Mouse (Mus musculus) embryonic facial prominence, embryonic 12.5 days (tissue): Measurements from ENCODE around the gene Utp3. TPM values are rescaled to one million over a fixed set of nuclear protein-coding genes. Genes with fewer than 3 reads are reported as not detected.

ENCODE experiments used
- ATAC-seq: fragments of 200-750 bp; cut with Nextera tagmentation; 2 replicates; pipeline ENCODE4 v1.8.0; 2017; ENCODE audit not compliant: insufficient number of reproducible peaks, insufficient read depth, low FRiP score, low TSS enrichment
- H3K27ac ChIP-seq: fragments of 300-500 bp; sonication (generic); 2 replicates; pipeline ENCODE4 v1.5.1; 2016; ENCODE audit warnings: mild to moderate bottlenecking
- H3K27me3 ChIP-seq: fragments of 300-500 bp; sonication (generic); 2 replicates; pipeline ENCODE4 v1.6.1; 2016; ENCODE audit warnings: mild to moderate bottlenecking, moderate library complexity
- H3K36me3 ChIP-seq: fragments of 300-500 bp; sonication (generic); 2 replicates; pipeline ENCODE4 v1.6.1; 2016; ENCODE audit warnings: mild to moderate bottlenecking
- H3K4me1 ChIP-seq: fragments of 300-500 bp; sonication (generic); 2 replicates; pipeline ENCODE4 v1.6.1; 2016
- H3K4me2 ChIP-seq: fragments of 300-500 bp; sonication (generic); replicated peaks from 2 replicates; pipeline ENCODE4 v1.6.1; 2016; ENCODE audit warnings: mild to moderate bottlenecking, moderate library complexity
- H3K4me3 ChIP-seq: fragments of 300-500 bp; sonication (generic); 2 replicates; pipeline ENCODE4 v1.5.1; 2016; ENCODE audit warnings: mild to moderate bottlenecking
- H3K9ac ChIP-seq: fragments of 300-500 bp; sonication (generic); 2 replicates; pipeline ENCODE4 v1.6.1; 2016; ENCODE audit warnings: mild to moderate bottlenecking, moderate library complexity
- H3K9me3 ChIP-seq: fragments of 300-500 bp; sonication (generic); 2 replicates; pipeline ENCODE4 v1.6.1; 2016; ENCODE audit warnings: mild to moderate bottlenecking, moderate library complexity
- WGBS: fragments of 180-500 bp; shearing (Covaris S2); methylation state at CpG from one replicate; pipeline ENCODE4 v1.1.7; 2016; 5-methylcytosine and 5-hydroxymethylcytosine counted together
- polyA plus RNA-seq: library from polyadenylated mRNA; unstranded; fragments of >200 nt; fragmentation: Nextera tagmentation; extraction: Ambion mirVana; gene quantifications from 2 replicates; pipeline ENCODE4 v1.2.1, GENCODE M21; 2016

The Utp3 gene
- polyA plus RNA-seq, 1 experiment from 2014 or later: 76.6 TPM

DNA sequence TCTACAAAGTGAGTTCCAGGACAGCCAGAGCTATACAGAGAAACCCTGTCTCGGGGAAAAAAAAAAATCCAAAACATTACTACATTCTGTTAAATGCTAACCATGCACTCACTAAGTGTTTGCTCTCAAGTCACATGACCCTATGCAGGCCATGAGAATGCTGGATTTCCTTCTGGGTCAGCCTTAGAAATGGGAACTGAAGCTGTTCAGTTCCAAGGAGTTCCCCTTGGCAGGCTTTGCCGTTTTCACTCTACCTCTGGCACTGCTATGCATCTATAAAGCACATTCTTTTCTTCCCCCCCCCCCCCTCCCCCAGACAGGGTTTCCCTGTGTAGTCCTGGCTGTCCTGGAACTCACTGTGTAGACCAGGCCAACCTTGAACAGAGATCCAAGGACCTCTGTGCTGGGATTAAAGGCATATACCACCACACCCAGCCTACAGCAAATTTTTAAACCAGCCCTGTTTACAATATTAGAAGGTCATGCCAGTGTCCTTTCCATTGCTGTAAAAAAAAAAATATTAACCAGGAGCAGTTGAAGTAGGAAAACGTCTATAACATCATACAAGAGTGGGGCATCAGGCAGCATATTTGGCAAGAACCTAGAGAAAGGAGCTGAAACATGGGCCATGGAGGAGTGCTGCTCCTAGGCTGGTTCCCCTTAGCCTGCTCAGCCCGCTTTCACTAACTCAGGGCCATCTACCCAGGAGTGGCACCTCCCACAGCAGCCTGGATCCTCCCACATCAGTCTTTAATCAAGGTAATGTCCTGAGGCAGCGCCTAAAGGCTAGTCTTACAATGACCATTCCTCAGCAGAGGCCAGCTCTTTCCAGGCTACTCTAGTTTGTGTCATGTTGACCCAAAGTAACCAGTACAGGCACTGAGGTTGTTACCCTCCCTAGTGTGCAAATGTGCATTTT lies 41.5 kb downstream of the Utp3 start:
- Histone ChIP-seq H3K4me2 (no peak overlapping the region), H3K9ac (no peak overlapping the region), H3K27me3 (no peaks in the 10 kb centered on the region), H3K9me3 (no peaks in the 10 kb centered on the region), H3K27ac (no peak overlapping the region), H3K36me3 (no peaks in the 10 kb centered on the region), H3K4me1 (0 out of 2 replicates have a peak, but pooled peaks cover 4% of the 10 kb centered on the region), H3K4me3 (no peak overlapping the region)
- WGBS: 80% methylated on average over 5 of the region's 5 CpGs
- no peak for ATAC-seq

DNA sequence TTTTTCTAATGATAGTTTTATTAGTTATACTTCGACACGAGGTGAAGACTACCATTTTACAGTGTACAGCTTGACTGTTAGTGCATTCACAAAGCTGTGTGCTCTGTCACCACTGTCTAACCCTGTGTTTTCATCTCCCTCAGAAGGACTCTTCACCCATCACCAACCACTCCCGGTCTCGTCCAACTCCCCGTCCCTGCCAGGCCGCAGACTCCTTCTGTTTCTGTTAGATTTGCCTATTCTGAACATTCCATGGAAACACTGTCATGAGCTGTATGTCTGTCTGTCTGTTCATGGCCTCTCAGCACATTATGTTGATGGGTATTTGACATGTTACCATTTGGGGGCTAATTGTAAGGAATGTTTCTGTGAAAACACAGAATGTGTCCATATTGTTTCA lies 44.7 kb downstream of the Utp3 start:
- no peak overlapping the region for H3K4me3 ChIP-seq
- ATAC-seq: no peak
- 89% methylated on average over 6 of the region's 6 CpGs for WGBS
- no peak overlapping the region for H3K4me2 ChIP-seq
- no peak overlapping the region for H3K9ac ChIP-seq
- H3K36me3 ChIP-seq: no peaks in the 10 kb centered on the region
- H3K27ac ChIP-seq: no peak overlapping the region
- 0 out of 2 replicates have a peak, but pooled peaks cover 4% of the 10 kb centered on the region for H3K4me1 ChIP-seq
- no peaks in the 10 kb centered on the region for H3K9me3 ChIP-seq
- no peaks in the 10 kb centered on the region for H3K27me3 ChIP-seq

DNA sequence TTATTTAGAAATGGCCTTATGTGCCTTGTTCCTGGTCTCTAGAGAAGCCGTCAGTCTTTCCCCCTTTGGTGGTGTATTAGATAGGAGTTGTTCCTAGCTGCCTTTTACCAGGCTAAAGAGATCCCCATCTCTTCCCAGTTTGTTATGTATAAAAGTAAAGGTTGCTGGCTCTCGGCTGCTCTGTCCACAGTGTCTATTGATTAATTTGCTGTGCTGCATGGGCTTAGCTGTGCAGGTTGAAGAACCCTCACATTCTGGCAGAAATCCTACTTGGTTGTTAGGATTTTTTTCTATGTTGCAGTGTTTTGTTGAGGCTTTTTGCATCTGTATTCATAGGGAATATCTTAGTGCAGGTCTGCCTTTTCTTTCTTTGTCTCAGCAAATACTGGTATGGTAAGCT lies 47.8 kb downstream of the Utp3 start:
- H3K9me3 ChIP-seq: no peaks in the 10 kb centered on the region
- no peak overlapping the region for H3K4me3 ChIP-seq
- no peaks in the 10 kb centered on the region for H3K36me3 ChIP-seq
- WGBS: 83% methylated on average over 2 of the region's 2 CpGs
- no peak overlapping the region for H3K9ac ChIP-seq
- H3K27ac ChIP-seq: no peak overlapping the region
- no peak overlapping the region for H3K4me2 ChIP-seq
- H3K4me1 ChIP-seq: 0 out of 2 replicates have a peak, but pooled peaks cover 4% of the 10 kb centered on the region
- ATAC-seq: no peak
- no peaks in the 10 kb centered on the region for H3K27me3 ChIP-seq

- H3K27ac ChIP-seq: no peak overlapping the region
- H3K4me3 ChIP-seq: no peak overlapping the region
- WGBS: 86% methylated on average over 3 of the region's 3 CpGs
- no peaks in the 10 kb centered on the region for H3K9me3 ChIP-seq
- no peaks in the 10 kb centered on the region for H3K27me3 ChIP-seq
- no peak for ATAC-seq
- 0 out of 2 replicates have a peak, but pooled peaks cover 4% of the 10 kb centered on the region for H3K4me1 ChIP-seq
- no peak overlapping the region for H3K9ac ChIP-seq
- no peak overlapping the region for H3K4me2 ChIP-seq
- no peaks in the 10 kb centered on the region for H3K36me3 ChIP-seq
These were observed 48.5 kb downstream of the Utp3 start for GRCm38 (mm10) chr5:88602713-88603112.

DNA sequence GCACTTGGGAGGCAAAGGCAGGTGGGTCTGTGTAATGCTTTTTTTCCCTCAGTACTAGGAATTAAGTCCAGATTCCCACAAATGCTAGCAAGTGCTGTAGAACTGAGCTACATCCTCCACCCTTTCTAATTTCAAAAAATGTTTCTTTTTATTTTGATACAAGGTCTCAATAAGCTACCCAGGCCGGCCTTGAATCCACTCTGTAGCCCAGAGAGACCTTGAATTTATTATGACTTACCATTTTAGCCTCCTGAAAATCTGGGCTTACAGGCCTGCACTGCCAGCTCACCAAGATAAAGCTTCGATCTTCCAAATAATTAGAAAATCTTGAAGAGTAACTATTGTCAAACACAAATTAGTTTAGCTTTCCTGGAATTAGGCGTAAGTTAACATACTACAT lies 49.8 kb downstream of the Utp3 start:
- Histone ChIP-seq H3K4me3 (no peak overlapping the region), H3K36me3 (no peaks in the 10 kb centered on the region), H3K27ac (no peak overlapping the region), H3K9me3 (no peaks in the 10 kb centered on the region), H3K9ac (no peak overlapping the region), H3K4me1 (0 out of 2 replicates have a peak, but pooled peaks cover 4% of the 10 kb centered on the region), H3K27me3 (no peaks in the 10 kb centered on the region), H3K4me2 (no peak overlapping the region)
- ATAC-seq: no peak
- WGBS: 86% methylated on average over 3 of the region's 3 CpGs

DNA sequence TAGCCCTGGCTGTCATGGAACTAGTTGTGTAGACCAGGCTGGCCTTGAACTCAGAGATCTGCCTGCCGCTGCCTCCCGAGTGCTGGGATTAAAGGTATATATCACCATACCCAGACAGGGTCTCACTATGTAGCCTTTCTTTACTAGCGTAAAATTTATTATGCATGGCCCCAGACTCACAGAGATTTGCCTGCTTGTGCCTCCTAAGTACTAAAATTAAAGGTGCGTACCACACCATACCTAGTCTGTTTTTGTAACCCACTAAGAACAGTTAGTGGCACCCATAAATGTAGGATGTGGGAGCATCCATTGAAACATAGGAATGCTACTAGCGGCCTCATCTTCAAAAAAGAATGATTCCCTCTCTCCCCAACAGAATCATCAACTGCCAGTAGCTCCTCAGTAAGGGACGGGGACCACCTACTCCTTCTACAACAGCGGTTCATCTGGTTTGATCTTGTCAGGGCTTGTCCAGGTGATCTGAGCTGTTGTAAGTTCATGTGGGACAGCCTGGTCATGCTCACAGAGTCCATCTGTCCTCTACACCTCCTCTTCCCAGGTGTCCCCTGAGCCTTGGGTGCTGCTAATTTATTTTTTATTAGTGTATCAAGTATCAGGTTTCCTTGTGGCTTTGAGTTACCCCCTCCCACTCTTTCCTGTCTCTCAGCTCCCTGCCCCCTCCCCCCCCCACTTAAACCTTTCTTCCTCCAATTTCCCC lies 50.5 kb downstream of the Utp3 start:
- no peaks in the 10 kb centered on the region for H3K36me3 ChIP-seq
- no peaks in the 10 kb centered on the region for H3K9me3 ChIP-seq
- H3K4me1 ChIP-seq: 0 out of 2 replicates have a peak, but pooled peaks cover 4% of the 10 kb centered on the region
- ATAC-seq: no peak
- 92% methylated on average over 7 of the region's 7 CpGs for WGBS
- H3K27ac ChIP-seq: no peak overlapping the region
- H3K4me3 ChIP-seq: no peak overlapping the region
- H3K27me3 ChIP-seq: no peaks in the 10 kb centered on the region
- no peak overlapping the region for H3K9ac ChIP-seq
- H3K4me2 ChIP-seq: no peak overlapping the region

Other genes with a start within 250 kb of the Utp3 start
- gene Prol1, start 237.2 kb upstream of the Utp3 start, polyA plus RNA-seq: not detected in 2 replicates
- 0.23 TPM in 1 of 2 replicates, not detected in the other for gene Amtn, start 178.4 kb upstream of the Utp3 start, polyA plus RNA-seq
- 0.90 and 1.4 TPM in 2 replicates for gene Ambn, start 98.5 kb upstream of the Utp3 start, polyA plus RNA-seq
- 0.04 TPM in 1 of 2 replicates, not detected in the other for gene Enam, start 66.5 kb upstream of the Utp3 start, polyA plus RNA-seq
- 0.23 and 0.27 TPM in 2 replicates for gene Jchain, start 26.6 kb upstream of the Utp3 start, polyA plus RNA-seq
- 31.6 and 40.2 TPM in 2 replicates for gene Rufy3, start 10.6 kb downstream of the Utp3 start, polyA plus RNA-seq
- 68.2 and 69.3 TPM in 2 replicates for gene Grsf1, start 121.7 kb downstream of the Utp3 start, polyA plus RNA-seq
- gene Mob1b, start 166.4 kb downstream of the Utp3 start, polyA plus RNA-seq: 11.8 and 13.7 TPM in 2 replicates
- 63.6 and 66.9 TPM in 2 replicates for gene Dck, start 210.5 kb downstream of the Utp3 start, polyA plus RNA-seq